Mouse (Mus musculus) heart, postnatal 0 days (tissue): ENCODE results near the gene Ssr2.

Experiments
- CTCF ChIP-seq: IDR thresholded peaks from 2 replicates; pipeline ENCODE4 v1.5.1; 2016; ENCODE audit warnings: antibody characterized with exemption, control low read depth, low read depth
- EP300 ChIP-seq: IDR thresholded peaks from 2 replicates; pipeline ENCODE4 v1.6.1; 2016; ENCODE audit warnings: antibody characterized with exemption, low read depth

- TF ChIP-seq CTCF (no peak), EP300 (no peak)
Observed at GRCm38 (mm10) chr3:88579454-88580117, 3.9 kb downstream of the Ssr2 start.
